Mouse (Mus musculus): ENCODE measurements around the gene Mslnl.
"Not testable (repeated sequence)": the region's sequence is repeated elsewhere in the genome, so short reads cannot be mapped to it uniquely, and the experiment has no call there.

DNA sequence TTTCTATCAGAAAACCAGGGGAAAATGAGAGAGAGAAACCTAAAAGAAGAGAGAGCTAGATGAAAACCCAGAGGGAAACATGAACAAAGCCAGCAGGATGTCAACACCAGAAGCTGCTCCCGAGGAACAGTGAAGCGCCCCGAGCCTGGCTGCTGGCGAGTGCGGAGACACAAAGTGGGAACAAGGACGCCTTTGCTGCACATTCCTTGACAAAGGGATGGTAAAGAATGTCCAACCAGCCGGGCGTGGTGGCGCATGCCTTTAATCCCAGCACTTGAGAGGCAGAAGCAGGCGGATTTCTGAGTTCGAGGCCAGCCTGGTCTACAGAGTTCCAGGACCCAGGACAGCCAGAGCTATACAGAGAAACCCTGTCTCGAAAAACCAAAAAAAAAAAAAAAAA lies 5.6 kb downstream of the Mslnl start:
- TF ChIP-seq CTCF (IDR thresholded peaks at IDR 0.05; ENCODE audit: low read depth, low read length); POLR2AphosphoS5 (IDR thresholded peaks at IDR 0.05; ENCODE audit: insufficient replicate concordance, low read depth, low read length); TAL1 (conservative IDR thresholded peaks at IDR 0.05; ENCODE audit: low read depth, low read length); GATA2 (IDR thresholded peaks at IDR 0.05; ENCODE audit: borderline replicate concordance, low read depth, low read length): not testable (repeated sequence)

All from G1E (cell line).